Mouse (Mus musculus): ENCODE results near the gene Sostdc1.

The Sostdc1 gene

DNA sequence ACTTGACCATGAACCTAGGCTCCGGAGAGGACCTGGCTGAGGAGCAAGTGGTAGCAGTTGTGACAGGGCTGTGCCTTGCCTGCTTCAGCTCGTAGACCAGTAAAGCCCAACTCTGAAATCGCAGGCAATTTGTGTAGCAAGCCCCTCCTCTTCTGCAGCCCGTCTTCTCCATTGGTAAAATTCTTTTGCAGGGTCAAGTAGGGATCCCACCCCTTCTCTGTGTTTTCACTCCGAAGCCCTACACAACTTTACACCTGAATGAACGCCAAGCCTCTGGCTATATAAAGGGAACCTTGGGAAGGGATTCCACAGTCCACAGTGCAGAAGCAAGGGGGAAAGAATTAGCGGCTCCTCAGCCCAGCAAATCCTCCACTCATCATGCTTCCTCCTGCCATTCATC, at the start of gene Sostdc1:
Gene Sostdc1, plus strand, starts transcription at position 224 of the 400 bp plus-strand sequence.
- peak; percentile 14 for DNase-seq (ENCODE audit: low read depth, low spot score)

GRCm38 (mm10) chr12:36267670-36268246, 46.2 kb upstream of the Sostdc1 start:
- DNase-seq (ENCODE audit: low read depth, low spot score): no peak

DNA sequence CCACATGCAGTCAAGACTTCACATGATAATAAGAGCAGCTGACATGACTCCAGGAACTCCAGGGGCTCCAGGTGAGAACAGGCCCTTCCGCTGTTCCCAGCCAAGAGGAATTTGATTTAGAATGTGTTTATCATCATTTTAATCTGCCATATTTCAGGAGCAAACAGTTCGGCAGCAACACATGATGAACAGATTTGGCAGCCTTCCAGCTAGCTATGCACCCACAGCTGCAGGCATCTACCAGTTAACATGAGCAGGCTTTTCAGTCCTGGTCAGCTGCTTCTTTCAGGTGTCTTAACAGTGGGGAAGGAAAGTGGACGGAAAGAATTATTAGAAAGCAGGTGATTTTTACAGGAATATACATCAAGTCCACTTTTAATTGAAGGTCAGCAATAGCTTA, 39.1 kb upstream of the Sostdc1 start:
- DNase-seq (ENCODE audit: low read depth, low spot score): no peak

DNA sequence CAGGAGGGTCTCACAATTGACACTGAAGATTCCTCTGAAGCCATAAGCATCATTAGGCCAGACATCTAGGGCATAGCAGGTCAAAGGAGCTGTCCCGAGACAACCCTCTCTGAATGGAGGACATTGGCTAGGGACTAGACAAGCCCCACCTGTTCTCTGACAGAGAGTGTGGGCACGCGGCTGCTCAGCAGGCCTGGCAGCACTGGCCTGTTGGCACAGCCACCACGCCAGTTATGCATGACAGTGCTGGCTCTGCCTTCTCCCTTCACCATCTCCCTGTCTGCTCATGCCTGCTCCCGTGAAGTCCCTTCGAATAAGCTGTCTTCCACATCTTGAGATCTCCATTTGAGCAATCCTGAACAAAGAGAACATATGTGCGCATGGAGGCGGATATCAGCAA, 24.3 kb upstream of the Sostdc1 start:
- DNase-seq (ENCODE audit: low read depth, low spot score): no peak

DNA sequence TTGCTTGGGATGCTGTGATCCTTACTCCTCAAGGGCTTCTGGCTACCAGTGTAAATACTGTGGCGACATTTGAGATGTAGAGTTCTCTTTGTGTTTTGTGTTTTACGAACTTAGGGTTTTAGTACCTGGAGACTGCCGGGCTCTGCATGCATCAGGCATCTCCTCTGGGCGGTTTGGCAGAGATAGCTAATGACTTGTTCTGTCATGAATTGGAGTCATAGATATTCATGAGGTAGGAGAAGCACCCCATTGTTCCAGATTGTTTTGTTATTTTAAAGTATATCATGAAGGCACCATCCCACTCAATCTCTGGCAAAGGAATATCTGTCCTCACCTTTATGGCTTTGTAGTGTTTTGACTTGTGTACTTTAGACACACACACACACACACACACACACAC, 23.5 kb upstream of the Sostdc1 start:
- no peak for DNase-seq (ENCODE audit: low read depth, low spot score)

GRCm38 (mm10) chr12:36291346-36291745, 22.6 kb upstream of the Sostdc1 start:
- DNase-seq (ENCODE audit: low read depth, low spot score): no peak

GRCm38 (mm10) chr12:36302326-36302725, 11.6 kb upstream of the Sostdc1 start:
- no peak for DNase-seq (ENCODE audit: low read depth, low spot score)

DNA sequence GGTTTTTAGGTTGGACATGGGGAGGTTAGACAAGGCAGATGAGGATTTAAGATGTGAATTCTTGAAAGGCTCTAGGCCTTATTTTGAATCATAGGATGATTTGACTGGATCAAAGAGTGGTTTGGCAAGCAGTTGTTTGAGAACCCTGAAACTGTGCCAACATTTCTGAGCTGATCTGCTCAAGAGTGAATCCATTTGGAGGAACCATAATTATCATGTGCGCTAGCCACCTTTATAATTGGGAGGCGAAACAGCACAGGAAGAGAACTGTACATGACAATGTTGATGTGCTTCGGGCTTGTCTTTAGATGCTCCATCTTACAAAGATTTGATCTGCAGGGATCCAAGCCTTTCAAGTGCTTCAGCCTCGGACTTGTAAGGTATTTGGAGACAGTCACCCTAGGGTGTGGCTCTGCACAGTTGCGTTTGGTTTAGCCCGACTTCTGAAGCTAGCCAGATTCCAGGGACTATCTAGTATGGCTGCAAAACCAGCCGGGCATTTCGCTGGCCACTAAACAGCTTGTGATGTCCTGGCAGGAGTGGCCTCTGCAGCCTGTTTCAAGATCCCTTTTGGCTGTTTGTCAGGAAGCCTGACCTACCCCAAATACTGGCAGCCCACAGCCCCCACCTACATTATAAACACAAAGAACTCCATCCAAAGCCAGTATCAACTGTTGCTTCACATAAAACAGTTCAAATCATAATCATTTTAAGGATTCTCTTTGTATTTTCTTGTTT, 10.9 kb upstream of the Sostdc1 start:
- no peak for DNase-seq (ENCODE audit: low read depth, low spot score)

GRCm38 (mm10) chr12:36308737-36309420, 5.1 kb upstream of the Sostdc1 start:
- DNase-seq (ENCODE audit: low read depth, low spot score): no peak

GRCm38 (mm10) chr12:36313015-36313414, 924 bp upstream of the Sostdc1 start:
- no peak for DNase-seq (ENCODE audit: low read depth, low spot score)

DNA sequence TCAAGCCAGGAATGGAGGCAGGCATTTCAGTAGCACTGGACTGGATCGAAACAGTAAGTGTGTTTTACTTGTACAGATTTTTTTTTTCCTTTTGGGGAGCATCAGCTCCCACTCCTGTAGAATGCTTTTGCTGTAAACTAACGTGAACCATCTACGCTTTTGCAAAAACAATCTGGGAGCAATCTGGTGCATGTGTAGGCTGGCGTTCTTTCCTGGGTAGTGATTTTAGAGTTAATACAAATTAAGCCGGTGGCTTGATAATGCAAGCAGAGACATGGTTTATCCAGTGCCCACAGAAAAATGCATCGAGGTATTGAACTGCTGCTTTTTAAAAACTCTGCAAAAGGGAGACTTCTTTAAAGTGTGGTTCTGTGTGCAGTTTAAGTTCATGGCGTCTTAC, 507 bp downstream of the Sostdc1 start:
- no peak for DNase-seq (ENCODE audit: low read depth, low spot score)

DNA sequence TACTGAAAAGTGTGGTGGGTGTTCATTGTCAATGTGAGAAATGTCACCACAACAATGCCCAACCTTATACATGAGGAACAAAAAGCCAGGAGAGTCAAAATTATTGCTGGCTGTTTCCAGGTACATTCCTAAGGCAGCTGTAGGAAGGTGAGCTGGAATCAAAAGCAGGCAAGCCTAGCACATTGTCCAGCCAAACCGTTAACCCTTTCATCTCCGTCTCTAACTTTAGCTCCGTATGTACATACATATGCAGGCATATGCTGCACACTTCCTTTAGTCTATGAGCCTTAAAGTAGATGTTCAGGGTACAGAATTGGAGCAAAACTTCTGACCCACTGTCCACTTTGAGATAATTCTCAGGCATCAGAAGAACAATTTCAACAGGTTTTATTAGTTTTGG, 1.6 kb downstream of the Sostdc1 start:
- DNase-seq (ENCODE audit: low read depth, low spot score): no peak

DNA sequence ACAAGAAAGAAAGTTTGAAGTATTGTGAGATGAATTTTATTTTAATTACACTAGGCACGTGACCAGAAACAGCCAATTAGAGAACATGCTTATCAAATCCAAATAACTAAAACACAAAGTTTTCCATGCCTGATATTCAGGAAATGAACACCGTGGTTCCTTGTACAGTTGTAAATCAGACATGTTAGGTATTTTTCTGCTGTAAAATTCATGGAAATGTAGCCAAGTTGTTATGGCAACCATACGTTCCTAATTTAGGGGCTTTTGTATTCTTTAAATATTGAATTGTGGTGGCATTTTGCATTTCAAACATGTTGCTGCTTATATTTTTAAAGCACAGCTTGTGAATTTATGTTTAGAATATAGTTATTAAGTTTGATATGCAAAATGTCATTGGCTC, 2.1 kb downstream of the Sostdc1 start:
- DNase-seq (ENCODE audit: low read depth, low spot score): no peak

GRCm38 (mm10) chr12:36317036-36317819, 3.3 kb downstream of the Sostdc1 start:
- DNase-seq (ENCODE audit: low read depth, low spot score): no peak

DNA sequence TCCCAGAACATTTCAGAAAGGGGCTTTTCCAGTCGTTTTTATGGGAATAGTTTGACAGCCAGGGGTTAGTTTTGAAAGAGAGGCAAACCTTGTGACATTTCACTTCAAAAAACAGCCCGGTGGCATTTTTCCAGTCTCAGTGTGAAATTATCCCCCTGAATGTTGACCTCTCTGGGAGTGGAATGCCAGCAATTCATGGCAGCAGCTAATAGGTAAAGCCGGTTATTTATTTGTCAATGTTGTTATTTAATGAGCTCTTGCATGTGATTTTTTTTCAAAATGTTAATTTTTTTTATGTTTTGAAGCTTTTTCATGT, 3.8 kb downstream of the Sostdc1 start:
- no peak for DNase-seq (ENCODE audit: low read depth, low spot score)

- DNase-seq (ENCODE audit: low read depth, low spot score): no peak
Measured at GRCm38 (mm10) chr12:36326101-36326521, 12.2 kb downstream of the Sostdc1 start.

DNA sequence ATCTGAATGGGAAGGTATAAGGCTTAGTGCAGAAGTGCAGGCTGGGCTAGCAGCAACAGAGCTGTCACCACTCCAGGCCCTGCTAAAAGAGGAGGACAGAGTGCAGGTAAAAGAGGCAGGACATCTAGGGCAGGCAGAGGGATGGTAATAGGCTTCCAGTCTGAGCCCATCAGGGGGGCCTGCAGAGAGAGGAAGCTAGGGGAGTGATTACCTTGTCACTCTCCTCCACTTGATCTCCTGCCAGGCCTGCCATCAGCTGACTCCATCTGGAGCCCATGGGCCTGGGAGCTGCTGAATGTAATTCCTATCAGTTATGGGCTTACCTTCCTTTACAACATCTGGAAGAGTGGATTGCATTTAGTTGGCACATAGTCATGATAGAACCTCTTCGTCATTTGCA, 18.7 kb downstream of the Sostdc1 start:
- no peak for DNase-seq (ENCODE audit: low read depth, low spot score)

- DNase-seq (ENCODE audit: low read depth, low spot score): no peak
Measured at GRCm38 (mm10) chr12:36333837-36334281, 19.9 kb downstream of the Sostdc1 start.

- DNase-seq (ENCODE audit: low read depth, low spot score): no peak
Measured at GRCm38 (mm10) chr12:36344131-36344530, 30.2 kb downstream of the Sostdc1 start.

- no peak for DNase-seq (ENCODE audit: low read depth, low spot score)
Measured at GRCm38 (mm10) chr12:36360064-36360463, 46.1 kb downstream of the Sostdc1 start.

DNA sequence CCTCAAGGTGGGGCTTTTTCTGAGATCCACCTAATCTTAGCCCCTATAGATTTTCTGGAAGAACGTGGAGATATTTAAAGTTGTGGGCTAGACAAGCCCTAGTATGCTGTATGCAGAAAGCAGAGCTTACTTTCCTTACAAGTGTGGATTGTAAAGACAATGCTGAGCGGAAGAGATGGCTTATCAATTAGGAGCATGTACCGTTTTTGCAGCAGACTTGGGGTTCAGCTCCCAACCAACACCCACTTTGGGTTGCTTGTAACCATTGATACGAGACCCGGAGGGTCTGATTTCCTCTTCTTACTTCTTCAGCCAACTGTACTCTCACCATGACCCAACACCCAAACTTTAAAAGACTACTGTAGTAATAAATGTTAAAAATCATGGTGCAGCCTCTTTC, 46.8 kb downstream of the Sostdc1 start:
- no peak for DNase-seq (ENCODE audit: low read depth, low spot score)

GRCm38 (mm10) chr12:36364013-36364412, 50.1 kb downstream of the Sostdc1 start:
- no peak for DNase-seq (ENCODE audit: low read depth, low spot score)
